Mouse (Mus musculus): ENCODE measurements around the gene Vpreb3.

Vpreb3 gene

GRCm38 (mm10) chr10:75995463-75995862 is 52.6 kb downstream of the Vpreb3 start:
- H3K27me3 ChIP-seq (ENCODE audit: insufficient read depth, low read length), result no peaks in the 10 kb centered on the region; the same call in 1 of the 2 replicates
- TF ChIP-seq NANOG (IDR thresholded peaks at IDR 0.05; ENCODE audit: borderline replicate concordance, low read length) (no peak), POU5F1 (IDR thresholded peaks at IDR 0.05; ENCODE audit: borderline replicate concordance, low read length) (no peak), CTCF (conservative IDR thresholded peaks at IDR 0.05; ENCODE audit: low read length) (no peak)
- peaks cover 79% of the 10 kb centered on the region for H3K4me1 ChIP-seq (replicated peaks; ENCODE audit: low read depth, low read length)

GRCm38 (mm10) chr10:75996315-75996714 is 53.5 kb downstream of the Vpreb3 start:
- H3K4me1 ChIP-seq (replicated peaks; ENCODE audit: low read depth, low read length), result peaks cover 78% of the 10 kb centered on the region
- no peak overlapping the region for H3K4me3 ChIP-seq (replicated peaks; ENCODE audit: low read length)
- no peaks in the 10 kb centered on the region; the same call in 1 of the 2 replicates for H3K27me3 ChIP-seq (ENCODE audit: insufficient read depth, low read length)
- TF ChIP-seq CTCF (conservative IDR thresholded peaks at IDR 0.05; ENCODE audit: low read length) (no peak), NANOG (IDR thresholded peaks at IDR 0.05; ENCODE audit: borderline replicate concordance, low read length) (no peak), POU5F1 (IDR thresholded peaks at IDR 0.05; ENCODE audit: borderline replicate concordance, low read length) (no peak)
- H3K9me3 ChIP-seq (ENCODE audit: low read length), result no peaks in the 10 kb centered on the region
- peaks cover 23% of the 10 kb centered on the region for H3K36me3 ChIP-seq (ENCODE audit: insufficient read depth, low read length)

More at GRCm38 (mm10) chr10:75995463-75995862, 52.6 kb downstream of the Vpreb3 start:
- Histone ChIP-seq H3K9me3 (ENCODE audit: low read length) (no peaks in the 10 kb centered on the region), H3K4me3 (replicated peaks; ENCODE audit: low read length) (no peak overlapping the region), H3K36me3 (ENCODE audit: insufficient read depth, low read length) (peaks cover 23% of the 10 kb centered on the region)
